Mouse (Mus musculus): ENCODE data around the gene Prrg2. TPM values are rescaled to one million over a fixed set of nuclear protein-coding genes. Genes with fewer than 3 reads are reported as not detected.
"Not testable (repeated sequence)": the region's sequence is repeated elsewhere in the genome, so short reads cannot be mapped to it uniquely, and the experiment has no call there.

Prrg2 gene
- polyA plus RNA-seq, 1 experiment: 18.2 TPM

GRCm38 (mm10) chr7:45102940-45103585 is 40.6 kb upstream of the Prrg2 start:
- peak overlapping the region; percentile 22 for H3K4me3 ChIP-seq (replicated peaks; ENCODE audit: control insufficient read depth, low read depth, low read length)
- H3K27ac ChIP-seq (ENCODE audit: control insufficient read depth, insufficient read depth, low read depth, low read length, poor library complexity): peak overlapping the region; percentile 24
- WGBS: 80% methylated on average over 9 of the region's 9 CpGs
- H3K4me1 ChIP-seq (ENCODE audit: control insufficient read depth, insufficient read depth, low read length): no peaks in the 10 kb centered on the region; the same call in 1 of the 2 replicates
- TF ChIP-seq CTCF (IDR thresholded peaks at IDR 0.05; ENCODE audit: control insufficient read depth, insufficient read depth, low read length) (no peak), POLR2A (IDR thresholded peaks at IDR 0.05; ENCODE audit: borderline replicate concordance, control insufficient read depth, low read depth, low read length) (no peak)

- TF ChIP-seq CTCF (IDR thresholded peaks at IDR 0.05; ENCODE audit: control insufficient read depth, insufficient read depth, low read length) (no peak), POLR2A (IDR thresholded peaks at IDR 0.05; ENCODE audit: borderline replicate concordance, control insufficient read depth, low read depth, low read length) (no peak)
- H3K4me3 ChIP-seq (replicated peaks; ENCODE audit: control insufficient read depth, low read depth, low read length): no peak overlapping the region
- no peak overlapping the region for H3K27ac ChIP-seq (ENCODE audit: control insufficient read depth, insufficient read depth, low read depth, low read length, poor library complexity)
- no peaks in the 10 kb centered on the region for H3K4me1 ChIP-seq (ENCODE audit: control insufficient read depth, insufficient read depth, low read length)
- 69% methylated on average over 11 of the region's 11 CpGs for WGBS
Observed at GRCm38 (mm10) chr7:45102441-45102840, 40.0 kb upstream of the Prrg2 start.

GRCm38 (mm10) chr7:45100046-45100445 is 37.6 kb upstream of the Prrg2 start:
- Histone ChIP-seq H3K27ac (ENCODE audit: control insufficient read depth, insufficient read depth, low read depth, low read length, poor library complexity) (no peak overlapping the region), H3K4me1 (ENCODE audit: control insufficient read depth, insufficient read depth, low read length) (no peaks in the 10 kb centered on the region), H3K4me3 (replicated peaks; ENCODE audit: control insufficient read depth, low read depth, low read length) (no peak overlapping the region)
- WGBS: 88% methylated on average over 6 of the region's 6 CpGs
- TF ChIP-seq CTCF (IDR thresholded peaks at IDR 0.05; ENCODE audit: control insufficient read depth, insufficient read depth, low read length) (no peak), POLR2A (IDR thresholded peaks at IDR 0.05; ENCODE audit: borderline replicate concordance, control insufficient read depth, low read depth, low read length) (no peak)

DNA sequence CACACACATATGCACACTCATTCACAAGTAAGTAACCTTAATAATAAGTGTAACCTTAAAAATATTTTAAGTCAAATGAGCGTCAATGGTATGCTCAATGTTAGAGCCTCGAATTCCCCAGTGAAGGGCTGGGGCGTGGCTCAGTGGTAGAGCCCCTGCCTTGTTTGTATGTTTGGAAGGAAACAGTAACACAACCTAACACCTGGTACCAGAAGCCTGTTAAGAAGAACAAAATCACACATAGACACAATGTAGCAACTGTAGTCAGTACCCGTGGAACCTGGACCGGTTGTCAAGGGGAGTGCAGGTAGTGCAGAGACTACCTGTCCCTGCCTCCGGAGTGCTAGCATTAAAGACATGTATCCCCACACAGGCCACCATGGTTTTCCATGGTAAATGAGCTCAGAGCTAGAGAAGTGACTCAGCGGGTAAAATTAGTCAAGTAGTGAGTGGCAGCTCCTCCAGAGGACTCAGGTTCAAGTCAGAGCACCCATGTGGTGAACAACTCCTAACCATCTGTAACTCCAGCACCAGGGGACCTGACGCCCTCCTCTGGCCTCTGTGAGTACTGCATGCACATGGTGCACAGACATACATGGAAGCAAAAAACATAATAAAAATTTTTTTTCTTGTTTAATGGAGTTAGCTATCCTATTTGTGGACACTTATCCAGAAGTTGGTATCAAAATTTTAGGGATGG is 36.2 kb upstream of the Prrg2 start:
- no peaks in the 10 kb centered on the region for H3K4me1 ChIP-seq (ENCODE audit: control insufficient read depth, insufficient read depth, low read length)
- TF ChIP-seq POLR2A (IDR thresholded peaks at IDR 0.05; ENCODE audit: borderline replicate concordance, control insufficient read depth, low read depth, low read length) (no peak), CTCF (IDR thresholded peaks at IDR 0.05; ENCODE audit: control insufficient read depth, insufficient read depth, low read length) (peak; percentile 38)
- WGBS: 83% methylated on average over 8 of the region's 8 CpGs

DNA sequence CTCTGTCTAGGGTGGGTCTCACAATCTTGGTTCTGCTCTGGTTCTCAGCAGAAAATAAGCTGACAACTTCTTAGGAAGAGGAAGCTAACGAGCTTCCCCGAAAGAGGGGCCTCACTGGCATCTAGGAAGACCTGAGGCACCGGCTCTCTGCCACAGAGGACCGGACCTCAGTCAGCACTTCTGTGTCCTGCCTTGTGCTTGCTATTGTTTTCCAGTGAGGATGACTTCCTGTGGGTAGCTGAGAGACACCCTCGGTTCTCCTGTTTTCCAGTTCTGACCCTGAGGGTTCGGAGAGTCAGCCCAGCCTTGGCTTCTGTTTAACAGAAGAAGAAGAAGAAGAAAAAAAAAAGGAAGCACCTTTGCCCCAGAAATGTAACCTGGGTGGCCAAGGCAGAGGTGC is 35.0 kb upstream of the Prrg2 start:
- H3K4me1 ChIP-seq (ENCODE audit: control insufficient read depth, insufficient read depth, low read length): no peaks in the 10 kb centered on the region
- WGBS: 7% methylated on average over 6 of the region's 6 CpGs
- TF ChIP-seq POLR2A (IDR thresholded peaks at IDR 0.05; ENCODE audit: borderline replicate concordance, control insufficient read depth, low read depth, low read length) (no peak), CTCF (IDR thresholded peaks at IDR 0.05; ENCODE audit: control insufficient read depth, insufficient read depth, low read length) (no peak)
- no peak overlapping the region for H3K27ac ChIP-seq (ENCODE audit: control insufficient read depth, insufficient read depth, low read depth, low read length, poor library complexity)
- no peak overlapping the region for H3K4me3 ChIP-seq (replicated peaks; ENCODE audit: control insufficient read depth, low read depth, low read length)

More for the DNA sequence above, 36.2 kb upstream of the Prrg2 start:
- H3K4me3 ChIP-seq (replicated peaks; ENCODE audit: control insufficient read depth, low read depth, low read length): no peak overlapping the region
- H3K27ac ChIP-seq (ENCODE audit: control insufficient read depth, insufficient read depth, low read depth, low read length, poor library complexity): no peak overlapping the region

DNA sequence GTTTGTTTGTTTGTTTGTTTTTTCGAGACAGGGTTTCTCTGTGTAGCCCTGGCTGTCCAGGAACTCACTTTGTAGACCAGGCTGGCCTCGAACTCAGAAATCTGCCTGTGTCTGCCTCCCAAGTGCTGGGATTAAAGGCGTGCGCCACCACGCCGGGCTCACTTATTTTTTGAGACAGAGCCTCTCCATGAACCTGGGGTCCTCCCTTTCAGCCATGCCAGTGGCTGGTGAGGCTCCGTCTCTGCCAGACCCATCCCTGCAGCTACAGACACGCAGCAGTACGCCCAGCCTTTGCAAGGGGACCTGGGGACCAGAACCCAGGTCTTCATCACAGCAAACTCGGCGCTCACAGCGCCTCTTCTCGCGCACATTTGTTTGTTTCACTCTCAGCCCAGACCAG is 33.5 kb upstream of the Prrg2 start:
- H3K4me3 ChIP-seq (replicated peaks; ENCODE audit: control insufficient read depth, low read depth, low read length); H3K27ac ChIP-seq (ENCODE audit: control insufficient read depth, insufficient read depth, low read depth, low read length, poor library complexity); H3K4me1 ChIP-seq (ENCODE audit: control insufficient read depth, insufficient read depth, low read length): not testable (repeated sequence)
- WGBS: 88% methylated on average over 14 of the region's 14 CpGs

DNA sequence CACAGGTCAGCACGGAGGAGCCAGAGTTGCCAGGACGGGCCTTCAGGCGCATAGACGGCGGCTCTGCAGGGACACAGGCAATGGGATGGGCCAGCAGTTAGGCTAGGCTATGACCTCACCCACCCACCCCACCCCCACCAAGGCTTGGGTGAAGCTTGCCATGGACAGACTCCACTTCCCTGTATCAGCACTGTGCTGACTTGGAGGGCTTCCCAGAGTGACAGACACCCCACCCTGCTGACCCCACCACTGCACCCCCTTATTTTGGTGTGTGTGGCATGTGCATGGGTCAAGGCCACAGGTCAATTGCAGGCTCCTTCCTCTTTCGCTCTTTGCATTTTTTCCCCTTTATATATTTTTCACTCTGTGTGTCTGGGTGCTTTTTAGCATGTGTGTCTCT is 32.9 kb upstream of the Prrg2 start:
- 70% methylated on average over 6 of the region's 6 CpGs for WGBS
- Histone ChIP-seq H3K27ac (ENCODE audit: control insufficient read depth, insufficient read depth, low read depth, low read length, poor library complexity) (no peak overlapping the region), H3K4me3 (replicated peaks; ENCODE audit: control insufficient read depth, low read depth, low read length) (no peak overlapping the region), H3K4me1 (ENCODE audit: control insufficient read depth, insufficient read depth, low read length) (no peaks in the 10 kb centered on the region)
- no peak for TF ChIP-seq POLR2A (IDR thresholded peaks at IDR 0.05; ENCODE audit: borderline replicate concordance, control insufficient read depth, low read depth, low read length)
- TF ChIP-seq CTCF (IDR thresholded peaks at IDR 0.05; ENCODE audit: control insufficient read depth, insufficient read depth, low read length): no peak

DNA sequence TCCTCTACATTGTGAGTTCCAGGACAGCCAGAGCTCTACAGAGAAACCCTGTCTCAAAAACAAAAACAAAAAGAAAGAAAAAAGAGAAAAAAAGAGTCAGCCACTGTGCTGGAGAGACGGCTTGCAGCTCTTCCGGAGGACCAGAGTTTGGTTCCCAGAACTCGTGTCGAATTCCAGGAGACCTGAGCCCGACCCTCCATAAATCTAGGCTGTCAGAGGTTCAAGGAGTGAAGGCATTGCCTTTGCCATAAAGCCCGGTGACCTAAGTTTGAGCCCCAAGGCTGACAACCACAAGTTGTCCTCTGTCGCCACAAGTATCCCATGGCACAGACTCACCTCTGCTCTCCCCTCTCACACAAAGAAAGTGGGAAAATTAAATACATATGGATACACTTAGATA is 31.6 kb upstream of the Prrg2 start:
- WGBS: 72% methylated on average over 7 of the region's 7 CpGs
- no peaks in the 10 kb centered on the region for H3K4me1 ChIP-seq (ENCODE audit: control insufficient read depth, insufficient read depth, low read length)
- TF ChIP-seq CTCF (IDR thresholded peaks at IDR 0.05; ENCODE audit: control insufficient read depth, insufficient read depth, low read length) (no peak), POLR2A (IDR thresholded peaks at IDR 0.05; ENCODE audit: borderline replicate concordance, control insufficient read depth, low read depth, low read length) (no peak)
- H3K27ac ChIP-seq (ENCODE audit: control insufficient read depth, insufficient read depth, low read depth, low read length, poor library complexity): no peak overlapping the region
- no peak overlapping the region for H3K4me3 ChIP-seq (replicated peaks; ENCODE audit: control insufficient read depth, low read depth, low read length)
